Mouse (Mus musculus): Measurements from ENCODE around the gene Fam234b. TPM values are rescaled to one million over a fixed set of nuclear protein-coding genes. Genes with fewer than 3 reads are reported as not detected.

Fam234b gene
- 85.5 and 87.9 TPM in 2 replicates for polyA plus RNA-seq (2015; fragmentation: Nextera tagmentation; extraction: Ambion mirVana)

GRCm38 (mm10) chr6:135197921-135198532 lies at the start of gene Fam234b, which contains the start of gene Hebp1:
Gene Fam234b, plus strand, starts transcription at chr6:135197977.
Gene Hebp1, minus strand, starts transcription at chr6:135198022.
- Histone ChIP-seq H3K9me3 (no peaks in the 10 kb centered on the region), H3K36me3 (no peaks in the 10 kb centered on the region), H3K27ac (peak within 1 kb of the TSS; percentile 92), H3K9ac (peak within 1 kb of the TSS; percentile 89), H3K4me1 (replicated peaks) (peaks cover 36% of the 10 kb centered on the region), H3K27me3 (no peaks in the 10 kb centered on the region), H3K4me3 (peak within 1 kb of the TSS; percentile 71), H3K4me2 (peak within 1 kb of the TSS; percentile 87)
- WGBS: under 1% methylated on average over 50 of the region's 52 CpGs
- peak; percentile 94 for ATAC-seq (ENCODE audit: low FRiP score)

GRCm38 (mm10) chr6:135148506-135148905 lies 49.3 kb upstream of the Fam234b start:
- ATAC-seq (ENCODE audit: low FRiP score): no peak
- H3K9me3 ChIP-seq: no peaks in the 10 kb centered on the region
- H3K36me3 ChIP-seq: no peaks in the 10 kb centered on the region
- no peak overlapping the region for H3K4me2 ChIP-seq
- H3K9ac ChIP-seq: no peak overlapping the region
- H3K27ac ChIP-seq: no peak overlapping the region
- H3K27me3 ChIP-seq: 0 out of 2 replicates have a peak, but pooled peaks cover 5% of the 10 kb centered on the region
- H3K4me3 ChIP-seq: no peak overlapping the region
- WGBS: 44% methylated on average over 1 of the region's 1 CpGs
- no peaks in the 10 kb centered on the region for H3K4me1 ChIP-seq (replicated peaks)

- no peak overlapping the region for H3K4me2 ChIP-seq
- no peak overlapping the region for H3K9ac ChIP-seq
- no peak overlapping the region for H3K27ac ChIP-seq
- no peak for ATAC-seq (ENCODE audit: low FRiP score)
- no peak overlapping the region for H3K4me3 ChIP-seq
- H3K36me3 ChIP-seq: no peaks in the 10 kb centered on the region
- WGBS: 76% methylated on average over 4 of the region's 4 CpGs
- no peaks in the 10 kb centered on the region for H3K9me3 ChIP-seq
- no peaks in the 10 kb centered on the region for H3K4me1 ChIP-seq (replicated peaks)
- 0 out of 2 replicates have a peak, but pooled peaks cover 5% of the 10 kb centered on the region for H3K27me3 ChIP-seq
Observed at GRCm38 (mm10) chr6:135149175-135149574, 48.6 kb upstream of the Fam234b start.

GRCm38 (mm10) chr6:135149722-135150121 lies 48.1 kb upstream of the Fam234b start:
- Histone ChIP-seq H3K9ac (no peak overlapping the region), H3K9me3 (no peaks in the 10 kb centered on the region), H3K4me3 (no peak overlapping the region), H3K4me2 (no peak overlapping the region), H3K27ac (no peak overlapping the region), H3K27me3 (0 out of 2 replicates have a peak, but pooled peaks cover 5% of the 10 kb centered on the region), H3K36me3 (no peaks in the 10 kb centered on the region), H3K4me1 (replicated peaks) (no peaks in the 10 kb centered on the region)
- no peak for ATAC-seq (ENCODE audit: low FRiP score)
- WGBS: 83% methylated on average over 4 of the region's 4 CpGs

- no peaks in the 10 kb centered on the region for H3K4me1 ChIP-seq (replicated peaks)
- no peaks in the 10 kb centered on the region for H3K36me3 ChIP-seq
- no peak overlapping the region for H3K4me3 ChIP-seq
- ATAC-seq (ENCODE audit: low FRiP score): no peak
- no peaks in the 10 kb centered on the region for H3K9me3 ChIP-seq
- 0 out of 2 replicates have a peak, but pooled peaks cover 5% of the 10 kb centered on the region for H3K27me3 ChIP-seq
- H3K9ac ChIP-seq: no peak overlapping the region
- H3K27ac ChIP-seq: no peak overlapping the region
- WGBS: 36% methylated on average over 5 of the region's 5 CpGs
- H3K4me2 ChIP-seq: no peak overlapping the region
Observed at GRCm38 (mm10) chr6:135150311-135150710, 47.5 kb upstream of the Fam234b start.

- Histone ChIP-seq H3K4me3 (no peak overlapping the region), H3K9me3 (no peaks in the 10 kb centered on the region), H3K4me1 (replicated peaks) (0 out of 2 replicates have a peak, but pooled peaks cover 2% of the 10 kb centered on the region), H3K27ac (no peak overlapping the region), H3K4me2 (no peak overlapping the region), H3K9ac (no peak overlapping the region), H3K27me3 (0 out of 2 replicates have a peak, but pooled peaks cover 5% of the 10 kb centered on the region), H3K36me3 (no peaks in the 10 kb centered on the region)
- 84% methylated on average over 5 of the region's 5 CpGs for WGBS
- ATAC-seq (ENCODE audit: low FRiP score): no peak
Observed at GRCm38 (mm10) chr6:135153719-135154118, 44.1 kb upstream of the Fam234b start.

GRCm38 (mm10) chr6:135156597-135156996 lies 41.2 kb upstream of the Fam234b start:
- no peak for ATAC-seq (ENCODE audit: low FRiP score)
- Histone ChIP-seq H3K36me3 (no peaks in the 10 kb centered on the region), H3K4me2 (no peak overlapping the region), H3K4me3 (no peak overlapping the region), H3K9ac (no peak overlapping the region), H3K27me3 (0 out of 2 replicates have a peak, but pooled peaks cover 3% of the 10 kb centered on the region), H3K9me3 (no peaks in the 10 kb centered on the region), H3K27ac (no peak overlapping the region), H3K4me1 (replicated peaks) (0 out of 2 replicates have a peak, but pooled peaks cover 2% of the 10 kb centered on the region)
- 79% methylated on average over 8 of the region's 8 CpGs for WGBS

- Histone ChIP-seq H3K9me3 (no peaks in the 10 kb centered on the region), H3K27ac (no peak overlapping the region), H3K4me2 (no peak overlapping the region), H3K9ac (no peak overlapping the region), H3K27me3 (0 out of 2 replicates have a peak, but pooled peaks cover 3% of the 10 kb centered on the region), H3K36me3 (no peaks in the 10 kb centered on the region), H3K4me1 (replicated peaks) (0 out of 2 replicates have a peak, but pooled peaks cover 2% of the 10 kb centered on the region), H3K4me3 (no peak overlapping the region)
- no peak for ATAC-seq (ENCODE audit: low FRiP score)
- 83% methylated on average over 4 of the region's 4 CpGs for WGBS
Observed at GRCm38 (mm10) chr6:135157496-135157895, 40.3 kb upstream of the Fam234b start.

GRCm38 (mm10) chr6:135158509-135158908 lies 39.3 kb upstream of the Fam234b start:
- WGBS: 32% methylated on average over 4 of the region's 4 CpGs
- H3K4me3 ChIP-seq: no peak overlapping the region

GRCm38 (mm10) chr6:135161356-135161755 lies 36.4 kb upstream of the Fam234b start:
- no peak overlapping the region for H3K27ac ChIP-seq
- no peak overlapping the region for H3K4me3 ChIP-seq
- no peaks in the 10 kb centered on the region for H3K36me3 ChIP-seq
- no peaks in the 10 kb centered on the region for H3K9me3 ChIP-seq
- 0 out of 2 replicates have a peak, but pooled peaks cover 2% of the 10 kb centered on the region for H3K4me1 ChIP-seq (replicated peaks)
- no peak overlapping the region for H3K9ac ChIP-seq
- H3K4me2 ChIP-seq: no peak overlapping the region
- peaks cover 6% of the 10 kb centered on the region; the same call in 1 of the 2 replicates for H3K27me3 ChIP-seq
- 83% methylated on average over 4 of the region's 4 CpGs for WGBS
- ATAC-seq (ENCODE audit: low FRiP score): no peak

More at GRCm38 (mm10) chr6:135158509-135158908, 39.3 kb upstream of the Fam234b start:
- no peak for ATAC-seq (ENCODE audit: low FRiP score)
- H3K27me3 ChIP-seq: 0 out of 2 replicates have a peak, but pooled peaks cover 3% of the 10 kb centered on the region
- H3K27ac ChIP-seq: no peak overlapping the region
- H3K4me2 ChIP-seq: no peak overlapping the region
- H3K9me3 ChIP-seq: no peaks in the 10 kb centered on the region
- H3K9ac ChIP-seq: no peak overlapping the region
- no peaks in the 10 kb centered on the region for H3K36me3 ChIP-seq
- 0 out of 2 replicates have a peak, but pooled peaks cover 2% of the 10 kb centered on the region for H3K4me1 ChIP-seq (replicated peaks)

GRCm38 (mm10) chr6:135162311-135162710 lies 35.5 kb upstream of the Fam234b start:
- Histone ChIP-seq H3K27me3 (peaks cover 14% of the 10 kb centered on the region), H3K9ac (no peak overlapping the region), H3K4me1 (replicated peaks) (0 out of 2 replicates have a peak, but pooled peaks cover 4% of the 10 kb centered on the region), H3K27ac (no peak overlapping the region), H3K4me3 (no peak overlapping the region), H3K36me3 (no peaks in the 10 kb centered on the region), H3K9me3 (no peaks in the 10 kb centered on the region), H3K4me2 (no peak overlapping the region)
- 88% methylated on average over 3 of the region's 3 CpGs for WGBS
- no peak for ATAC-seq (ENCODE audit: low FRiP score)

- no peak for ATAC-seq (ENCODE audit: low FRiP score)
- Histone ChIP-seq H3K27ac (no peak overlapping the region), H3K9ac (no peak overlapping the region), H3K4me1 (replicated peaks) (peaks cover 10% of the 10 kb centered on the region; the same call in 1 of the 2 replicates), H3K9me3 (no peaks in the 10 kb centered on the region), H3K36me3 (no peaks in the 10 kb centered on the region), H3K27me3 (peaks cover 19% of the 10 kb centered on the region), H3K4me3 (no peak overlapping the region), H3K4me2 (no peak overlapping the region)
- 83% methylated on average over 4 of the region's 4 CpGs for WGBS
Observed at GRCm38 (mm10) chr6:135162861-135163260, 34.9 kb upstream of the Fam234b start.

Data from hindbrain, embryonic 13.5 days (tissue).